Mouse (Mus musculus) C3H10T1/2 (cell line): ENCODE data around the gene Spats2. TPM values are rescaled to one million over a fixed set of nuclear protein-coding genes. Genes with fewer than 3 reads are reported as not detected.

Experiments
- polyA plus RNA-seq, 2 experiments: library from polyadenylated mRNA; unstranded; fragments of >200 nt; fragmentation: generic; extraction: Trizol; gene quantifications; one replicate each; pipeline ENCODE4 v1.2.1; 2012; ENCODE audit warnings: missing spikeins in 2 of 2

Spats2 gene
- 10 to 100 TPM in 1 of 2 experiments, 1 to 10 TPM in 1; 5.1 to 27.2 TPM for polyA plus RNA-seq

GRCm38 (mm10) chr15:99125711-99126080 lies at the start of gene Spats2:
Spats2 (plus strand) TSS chr15:99125916.

GRCm38 (mm10) chr15:99087253-99088075 lies 38.3 kb upstream of the Spats2 start, which contains the start of gene C1ql4:
C1ql4 (minus strand) TSS chr15:99087817.

GRCm38 (mm10) chr15:99092870-99093269 lies 32.8 kb upstream of the Spats2 start, which contains the start of gene Dnajc22:
Dnajc22 (plus strand) TSS chr15:99093170.

GRCm38 (mm10) chr15:99224208-99224911 lies 98.6 kb downstream of the Spats2 start, which contains the start of gene Kcnh3:
Kcnh3 (plus strand) TSS chr15:99224861.

GRCm38 (mm10) chr15:99251626-99252380 lies 126.1 kb downstream of the Spats2 start, which contains the start of gene Mcrs1:
Mcrs1 (minus strand) TSS chr15:99251961.

Other genes starting within 250 kb of the Spats2 start
- 1 to 10 TPM; 6.0 to 7.9 TPM for gene Rhebl1, start 231.4 kb upstream of the Spats2 start, polyA plus RNA-seq
- gene Dhh, start 227.4 kb upstream of the Spats2 start, polyA plus RNA-seq: under 1 TPM in 1 of 2 experiments, not detected in 1; 0.04 TPM
- gene Lmbr1l, start 207.7 kb upstream of the Spats2 start, polyA plus RNA-seq: 10 to 100 TPM in 1 of 2 experiments, 1 to 10 TPM in 1; 6.6 to 38.9 TPM
- gene Tuba1b, start 191.4 kb upstream of the Spats2 start, polyA plus RNA-seq: 1,000 to 10,000 TPM; 2,359 to 4,763 TPM
- under 1 TPM in 1 of 2 experiments, not detected in 1; 0.13 TPM for gene Gm49450, start 172.4 kb upstream of the Spats2 start, polyA plus RNA-seq
- gene Tuba1a, start 172.2 kb upstream of the Spats2 start, polyA plus RNA-seq: 1,000 to 10,000 TPM; 1,679 to 1,913 TPM
- gene Tuba1c, start 96.0 kb upstream of the Spats2 start, polyA plus RNA-seq: 100 to 1,000 TPM; 620 to 688 TPM
- under 1 TPM; 0.44 to 0.53 TPM for gene Prph, start 70.7 kb upstream of the Spats2 start, polyA plus RNA-seq
- 10 to 100 TPM; 27.9 to 64.9 TPM for gene Troap, start 51.3 kb upstream of the Spats2 start, polyA plus RNA-seq
- gene C1ql4, start 38.1 kb upstream of the Spats2 start, polyA plus RNA-seq: under 1 TPM; 0.14 to 0.84 TPM
- gene Dnajc22, start 32.7 kb upstream of the Spats2 start, polyA plus RNA-seq: 1 to 10 TPM in 1 of 2 experiments, under 1 TPM in 1; 0.62 to 1.9 TPM
- under 1 TPM; 0.01 to 0.05 TPM for gene Kcnh3, start 98.9 kb downstream of the Spats2 start, polyA plus RNA-seq
- gene Mcrs1, start 126.0 kb downstream of the Spats2 start, polyA plus RNA-seq: 100 to 1,000 TPM; 110 to 133 TPM
- gene Prpf40b, start 169.2 kb downstream of the Spats2 start, polyA plus RNA-seq: 10 to 100 TPM in 1 of 2 experiments, 1 to 10 TPM in 1; 6.5 to 53.5 TPM
- not detected for gene Fam186b, start 170.0 kb downstream of the Spats2 start, polyA plus RNA-seq
- 10 to 100 TPM; 31.3 to 32.8 TPM for gene Fmnl3, start 244.6 kb downstream of the Spats2 start, polyA plus RNA-seq